Mouse (Mus musculus) mouse embryonic stem cell (cell line): ENCODE measurements around the gene Camkv.

ENCODE experiments used
- in situ Hi-C, 2 experiments: fragments of 300-500 bp; cut with MboI; formaldehyde crosslinking; loops; 1 replicate in 1 of 2; 3 replicates in 1 of 2; pipeline ENCODE4 v1.14.3; 2019 to 2020; ENCODE audit warnings: low sequenced_read_pairs in 2 of 2, low pct_unique_long_range_greater_than_20kb in 1 of 2, mixed read lengths in 1 of 2; ENCODE audit not compliant: unreplicated experiment in 1 of 2

The Camkv gene

DNA sequence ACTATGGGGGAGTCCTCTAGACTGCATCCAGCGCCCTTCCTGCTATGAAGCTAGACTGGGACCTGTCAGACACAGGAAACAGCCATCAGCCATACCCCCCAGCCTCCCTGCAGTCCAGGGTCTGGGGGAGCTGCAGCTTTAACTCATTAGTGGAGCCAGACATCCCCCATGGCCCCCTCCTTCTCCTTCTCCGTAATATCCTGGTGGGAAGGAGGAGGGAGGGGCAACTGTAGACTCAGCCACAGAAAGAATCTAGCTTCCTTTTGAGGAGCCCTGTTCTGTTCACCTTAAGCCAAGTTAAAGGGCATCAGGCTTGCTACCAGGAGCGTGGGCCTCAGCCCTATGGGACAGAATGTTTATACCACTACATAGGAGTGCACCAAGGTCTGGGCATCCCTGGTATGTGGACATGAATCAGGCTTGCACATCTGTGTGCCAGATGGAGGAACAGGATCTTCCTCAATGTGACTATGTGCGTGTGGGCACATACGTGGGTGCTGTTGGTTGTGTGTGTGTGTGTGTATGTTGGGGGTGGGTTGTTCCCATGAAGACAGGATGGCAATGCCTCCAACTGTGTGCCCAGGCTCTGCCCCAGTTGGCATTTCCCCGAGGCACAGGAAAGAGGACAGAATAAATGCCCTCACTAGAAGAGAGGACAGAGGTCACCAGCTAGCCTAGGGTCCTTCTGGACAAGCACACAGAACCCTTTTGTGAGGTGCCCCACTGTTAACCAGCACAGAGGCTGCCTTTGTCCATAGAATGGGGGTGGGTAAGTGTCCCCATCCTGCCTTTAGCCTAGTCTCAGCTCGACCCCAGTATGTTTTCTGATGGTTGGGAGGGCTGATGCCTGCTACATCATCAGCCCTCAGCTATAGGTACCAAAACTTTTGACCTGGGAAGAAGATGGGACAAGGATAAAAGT, 46.5 kb downstream of the Camkv start:
- in situ Hi-C loops, result no loop called here

DNA sequence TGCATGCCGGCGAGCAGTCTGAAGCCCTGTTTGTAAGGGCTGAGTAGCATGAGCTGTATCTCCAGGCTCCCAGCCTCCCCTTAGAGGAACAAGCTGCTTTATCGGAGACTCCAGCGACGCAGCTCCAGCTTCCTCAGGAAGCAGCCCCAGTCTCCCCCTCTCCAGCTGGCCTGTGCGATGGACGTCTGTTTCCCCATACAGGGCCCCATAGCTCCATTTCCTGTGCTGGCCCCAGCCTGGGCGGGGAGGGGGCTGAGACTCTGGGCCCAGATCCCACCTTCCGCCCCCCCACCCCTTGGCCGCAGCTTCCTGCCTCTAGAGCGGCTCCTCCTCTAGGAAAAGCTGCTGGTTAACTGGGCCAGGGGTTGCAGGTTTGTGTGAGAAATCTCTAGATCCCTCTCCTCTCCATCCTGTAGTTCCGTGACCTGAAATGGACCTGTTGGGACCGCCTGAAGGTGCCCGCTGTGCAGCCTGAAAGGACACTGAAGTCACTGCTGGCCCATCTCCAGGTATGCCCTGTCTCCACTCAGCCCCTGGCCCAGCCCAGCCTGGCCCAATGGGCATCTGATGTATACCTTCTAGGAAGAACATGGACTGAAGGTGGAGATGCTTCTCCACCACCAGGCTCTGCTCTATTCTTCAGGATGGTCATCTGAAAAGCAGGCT, 47.3 kb downstream of the Camkv start, which contains the start of gene Gm20661:
Gene Gm20661, plus strand, starts transcription at position 378 of the 666 bp plus-strand sequence.
- in situ Hi-C loops, result no loop called here

DNA sequence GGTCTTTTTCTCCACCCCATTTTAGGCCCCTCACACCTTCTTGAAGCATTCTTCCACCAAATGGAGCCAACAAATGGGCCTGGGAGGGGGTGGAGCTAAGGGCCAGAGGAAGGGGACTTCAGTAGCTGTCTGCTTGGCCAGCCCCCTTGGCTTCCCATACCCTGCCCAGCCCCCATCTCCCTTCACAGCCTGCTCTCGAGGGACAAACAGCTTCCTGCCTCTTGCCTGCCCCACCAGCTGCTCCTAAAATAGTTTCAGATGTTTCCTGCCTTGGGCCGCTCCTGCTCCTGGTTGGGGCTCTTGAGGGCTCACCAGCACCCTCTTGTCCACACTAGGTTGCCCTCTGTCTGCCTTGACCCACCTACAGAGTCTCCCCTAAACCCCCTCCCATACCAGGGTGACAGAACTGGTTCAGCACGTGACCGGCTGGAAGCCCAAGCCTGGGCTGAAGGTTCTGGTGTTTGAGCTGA, 48.0 kb downstream of the Camkv start:
- in situ Hi-C loops, result no loop called here

DNA sequence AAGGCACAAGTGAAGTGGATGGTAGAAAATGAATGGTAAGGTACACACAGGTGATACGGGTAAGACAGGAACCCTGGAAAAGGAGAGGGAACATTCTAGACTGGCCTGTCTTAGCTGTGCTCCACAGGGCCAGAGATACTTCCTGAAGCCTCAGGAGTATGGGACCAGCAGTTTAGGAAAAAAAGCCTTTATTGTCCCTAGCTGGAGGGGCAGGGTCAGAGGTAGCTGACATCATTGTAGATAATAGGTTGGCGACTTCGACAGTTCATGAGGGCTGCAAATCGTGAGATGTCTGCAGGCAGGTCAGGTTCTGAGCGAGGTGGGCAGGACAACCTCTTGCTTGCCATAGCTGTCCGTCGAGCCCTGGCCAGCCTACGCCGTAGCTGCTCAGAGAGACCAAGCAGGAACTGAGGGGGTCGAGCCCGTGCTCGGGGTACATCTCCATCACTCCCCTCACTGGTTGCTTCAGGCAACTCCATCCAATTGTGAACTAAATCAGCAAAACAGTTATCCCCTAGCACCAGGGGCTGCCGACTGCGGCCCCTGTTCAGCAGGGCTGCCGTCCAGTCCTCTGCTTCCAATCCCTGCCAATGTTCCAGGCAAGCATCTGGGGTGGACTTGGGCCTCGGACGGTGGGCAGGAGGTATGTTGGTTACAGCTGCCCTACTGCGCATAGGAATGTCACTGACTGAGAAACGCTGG, 48.7 kb downstream of the Camkv start:
- in situ Hi-C loops, result no loop called here

DNA sequence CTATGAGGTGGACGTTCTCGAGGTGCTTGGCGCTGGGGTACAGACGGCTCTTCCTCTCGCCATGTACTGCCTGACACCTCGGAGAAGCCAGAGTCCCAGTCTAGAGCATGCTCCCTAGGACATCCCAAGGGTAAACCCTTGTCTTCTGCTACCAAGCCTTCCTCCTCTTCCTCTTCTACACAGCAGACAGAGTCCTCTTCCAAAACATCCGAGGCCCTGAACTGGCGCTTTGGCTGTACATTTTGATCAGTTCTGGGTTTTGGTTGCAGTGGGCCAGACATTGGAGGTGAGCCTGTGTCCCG, 49.2 kb downstream of the Camkv start:
- in situ Hi-C loops, result no loop called here

DNA sequence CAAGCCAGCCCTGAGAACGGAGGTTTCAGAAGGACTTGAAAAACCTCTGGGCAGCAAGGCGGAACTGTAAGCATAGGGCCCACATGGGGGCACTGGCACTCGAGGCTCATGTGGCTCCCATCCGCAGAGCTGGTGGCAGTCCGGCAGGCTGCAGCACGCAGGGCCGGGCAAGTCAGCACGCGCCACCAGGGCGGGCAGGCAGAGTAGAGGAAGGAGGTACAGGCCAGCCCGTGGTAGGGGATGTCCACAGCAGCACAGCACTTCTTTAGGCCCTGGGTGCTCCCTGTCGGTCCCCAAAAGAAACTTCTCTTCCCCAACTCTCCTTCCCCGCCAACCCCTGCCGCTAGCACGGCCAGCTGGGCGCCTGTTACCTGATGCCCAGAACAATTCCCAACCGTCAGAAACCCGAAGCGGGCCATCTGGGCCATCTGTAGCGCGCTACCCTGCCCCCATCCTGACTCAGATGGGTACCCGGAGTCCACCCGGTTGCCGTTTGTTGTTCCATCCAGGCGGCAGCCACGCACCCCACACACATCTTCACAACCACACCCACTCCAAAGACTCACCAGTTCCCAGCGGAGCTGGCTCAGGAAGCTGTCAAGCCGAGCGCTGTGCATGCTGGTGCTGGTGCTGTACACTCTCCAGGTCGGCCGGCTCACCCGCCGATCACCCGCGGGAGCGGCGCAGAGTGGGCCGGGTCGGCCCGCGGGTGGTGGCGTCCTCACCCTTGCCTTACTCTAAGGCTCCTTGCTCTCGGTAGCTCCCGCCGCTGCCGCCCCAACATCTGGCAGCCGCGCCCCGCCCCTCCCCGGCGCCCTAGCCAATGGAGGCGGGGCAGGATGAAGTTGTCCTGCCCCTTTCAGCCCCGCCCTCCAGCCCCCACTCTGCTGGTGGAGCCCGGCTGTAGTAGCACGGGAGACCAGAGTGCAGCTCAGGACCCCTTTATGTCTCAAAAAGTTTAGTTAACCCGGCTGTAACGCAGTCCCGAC, 50.0 kb downstream of the Camkv start, which contains the start of gene Inka1:
Gene Inka1, minus strand, starts transcription at position 749 of the 989 bp plus-strand sequence.
- in situ Hi-C loops, result no loop called here

DNA sequence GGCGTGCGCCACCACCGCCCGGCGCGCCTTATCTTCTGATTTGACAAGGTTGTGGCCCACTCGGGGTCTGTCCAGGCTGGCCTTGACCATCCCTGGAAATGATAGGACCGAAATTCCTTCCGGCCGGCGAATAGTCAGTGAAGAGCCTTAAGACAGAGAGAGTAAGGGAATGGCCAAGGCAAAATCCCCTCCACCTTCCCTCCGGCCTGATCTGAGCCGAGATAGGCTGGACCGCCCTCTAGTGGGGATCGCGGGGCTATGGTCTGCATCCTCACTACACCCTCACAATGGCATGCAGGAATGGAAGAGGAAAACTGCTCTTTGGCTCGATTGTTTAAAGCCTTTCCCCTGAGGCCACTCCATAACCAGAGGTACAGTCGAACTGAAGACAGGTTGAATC, 50.9 kb downstream of the Camkv start:
- in situ Hi-C loops, result no loop called here

DNA sequence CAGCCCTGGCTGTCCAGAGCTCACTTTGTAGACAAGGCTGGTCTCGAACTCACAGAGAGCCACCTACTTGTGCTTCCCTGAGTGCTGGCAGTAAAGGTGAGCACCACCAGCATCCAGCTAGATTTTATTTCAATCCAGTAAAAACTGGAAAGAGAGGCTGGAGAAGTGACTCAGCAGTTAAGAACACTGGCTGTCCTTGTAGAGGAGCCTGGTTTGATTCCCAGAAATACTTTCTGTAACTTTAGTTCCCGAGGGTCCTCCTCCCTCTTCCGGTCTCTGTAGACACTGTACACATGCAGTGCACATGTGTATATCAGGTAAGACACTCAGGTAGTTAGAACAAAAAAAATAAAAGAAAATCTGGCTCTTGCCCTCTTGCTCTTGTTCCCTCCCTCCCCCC, 52.5 kb downstream of the Camkv start:
- in situ Hi-C loops, result no loop called here

DNA sequence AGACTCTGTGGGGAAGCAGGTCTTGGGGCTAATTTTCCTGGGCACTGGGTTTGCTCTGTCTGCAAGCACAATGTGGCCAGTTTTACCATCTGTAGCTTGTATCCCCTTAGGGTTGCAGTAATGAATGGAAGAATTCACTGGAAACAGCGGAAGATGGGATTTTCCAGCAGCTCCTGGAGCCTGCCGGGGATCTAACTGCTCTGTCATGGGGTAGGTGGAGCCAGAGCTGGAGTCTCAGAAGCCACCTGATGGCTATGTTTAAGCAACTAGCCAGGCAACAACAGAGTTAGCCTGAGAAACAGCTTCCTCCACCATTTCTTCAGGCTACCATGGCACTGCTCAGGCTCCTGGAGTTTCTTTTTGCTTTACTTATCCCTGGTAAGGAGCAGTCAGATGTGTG, 56.7 kb downstream of the Camkv start, which contains the start of gene Cdhr4:
Gene Cdhr4, plus strand, starts transcription at position 301 of the 400 bp plus-strand sequence.
- in situ Hi-C loops, result no loop called here

DNA sequence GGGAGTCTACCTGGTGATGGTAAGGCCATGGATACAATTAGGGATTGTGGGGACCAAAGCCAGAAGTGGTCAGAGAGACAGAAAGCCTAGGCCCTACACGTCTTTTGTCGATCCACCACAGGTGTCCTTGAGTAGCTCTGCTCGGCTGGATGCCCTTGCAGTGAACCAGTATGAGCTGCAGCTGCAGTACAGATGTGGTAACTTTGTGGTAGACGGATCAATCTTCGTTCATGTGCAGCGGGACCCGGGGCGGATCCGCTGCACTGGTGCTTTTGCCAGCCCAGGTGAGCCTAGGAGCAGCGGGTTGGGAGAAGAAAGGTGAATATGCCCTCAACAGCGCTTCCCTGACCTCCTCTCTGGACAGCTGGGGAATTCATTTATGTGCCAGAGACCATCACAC, 57.5 kb downstream of the Camkv start:
- in situ Hi-C loops, result no loop called here

DNA sequence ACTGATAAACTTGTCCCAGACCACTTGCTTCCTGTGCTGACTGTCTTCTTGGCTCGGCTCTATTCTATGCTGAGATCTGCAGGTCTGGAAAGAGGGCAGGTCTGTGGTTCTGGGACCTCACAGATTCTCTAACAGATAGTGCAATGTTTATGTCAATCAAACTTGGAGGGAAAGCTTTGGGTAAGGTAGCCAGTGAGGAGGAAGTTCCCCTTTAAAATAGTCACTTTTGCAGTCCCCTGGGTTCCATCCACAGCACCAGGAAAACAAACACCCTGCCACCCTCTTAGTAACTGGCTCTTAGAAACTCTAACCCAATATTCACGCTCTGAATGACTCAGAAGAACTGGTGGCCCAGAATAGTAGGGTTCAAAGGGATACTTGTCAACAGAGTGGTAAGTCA, 59.0 kb downstream of the Camkv start:
- in situ Hi-C loops, result no loop called here

DNA sequence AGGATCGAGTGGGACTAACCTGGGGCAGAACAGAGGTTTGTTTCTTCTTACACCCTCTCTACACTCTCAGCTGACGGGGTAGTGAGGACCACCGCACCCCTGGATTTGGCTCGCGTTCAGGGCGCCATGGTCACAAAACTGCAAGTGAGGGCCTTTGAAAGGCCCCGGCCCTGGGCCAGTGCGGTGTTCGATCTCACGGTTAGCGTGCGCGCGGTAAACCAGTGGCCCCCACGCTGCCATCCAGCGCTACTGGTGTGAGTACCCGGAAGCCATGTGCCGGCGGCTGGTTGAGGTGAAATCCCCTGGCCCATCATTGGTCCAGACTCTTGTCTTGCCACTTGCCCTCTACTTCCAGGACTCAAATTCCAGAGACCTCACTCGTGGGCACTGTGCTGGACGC, 60.0 kb downstream of the Camkv start:
- in situ Hi-C loops, result no loop called here

DNA sequence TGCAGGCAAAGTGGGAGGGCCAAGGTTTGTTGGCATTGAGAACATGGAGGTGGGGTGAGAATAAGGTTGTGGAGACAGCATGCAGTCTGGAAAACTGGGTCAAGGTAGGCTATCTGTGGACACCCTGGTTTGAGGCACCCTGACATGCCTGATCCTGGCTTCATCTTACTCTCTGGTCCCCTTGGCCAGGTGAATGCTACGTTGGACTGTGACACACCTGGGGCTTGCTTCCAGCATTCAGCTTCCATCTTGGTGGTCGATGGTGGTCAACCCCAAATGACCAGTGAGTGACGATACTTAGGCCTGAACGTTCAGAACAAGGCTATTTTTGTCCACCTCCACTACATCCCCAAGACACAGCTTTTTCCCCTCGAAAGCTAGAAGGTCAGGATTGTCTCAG, 60.6 kb downstream of the Camkv start, which contains the start of gene Gm20662:
Gene Gm20662, plus strand, starts transcription at position 301 of the 400 bp plus-strand sequence.
- in situ Hi-C loops, result no loop called here
